Mouse (Mus musculus): ENCODE results near the gene Sfi1. TPM values are rescaled to one million over a fixed set of nuclear protein-coding genes. Genes with fewer than 3 reads are reported as not detected.
A peak's percentile ranks its signal among the peaks of the same experiment; 100 is the strongest.
"Not testable (repeated sequence)": the region's sequence is repeated elsewhere in the genome, so short reads cannot be mapped to it uniquely, and the experiment has no call there.

Sfi1 gene
- polyA plus RNA-seq, 1 experiment from 2014 or later: 4.0 TPM

GRCm38 (mm10) chr11:3135956-3136355, 57.3 kb downstream of the Sfi1 start:
- H3K9me3 ChIP-seq (ENCODE audit: control insufficient read depth): peaks cover 18% of the 10 kb centered on the region; the same call in 1 of the 2 replicates
- not testable (repeated sequence) for H3K4me3 ChIP-seq (ENCODE audit: low read depth, low read length); H3K27me3 ChIP-seq (replicated peaks; ENCODE audit: control insufficient read depth, insufficient read depth, low read length); H3K27ac ChIP-seq (ENCODE audit: low read depth, low read length); H3K9ac ChIP-seq (ENCODE audit: low read depth, low read length); H3K4me1 ChIP-seq (replicated peaks; ENCODE audit: control insufficient read depth, insufficient read depth, low read length); H3K36me3 ChIP-seq (ENCODE audit: control insufficient read depth, insufficient read depth); H3K4me2 ChIP-seq (replicated peaks; ENCODE audit: low read depth); ATAC-seq
- 94% methylated on average over 3 of the region's 3 CpGs for WGBS

- 81% methylated on average over 3 of the region's 7 CpGs for WGBS
- not testable (repeated sequence) for H3K4me3 ChIP-seq (ENCODE audit: low read depth, low read length); H3K36me3 ChIP-seq (ENCODE audit: control insufficient read depth, insufficient read depth); H3K9ac ChIP-seq (ENCODE audit: low read depth, low read length); H3K4me2 ChIP-seq (replicated peaks; ENCODE audit: low read depth); ATAC-seq; H3K27me3 ChIP-seq (replicated peaks; ENCODE audit: control insufficient read depth, insufficient read depth, low read length); H3K27ac ChIP-seq (ENCODE audit: low read depth, low read length); H3K4me1 ChIP-seq (replicated peaks; ENCODE audit: control insufficient read depth, insufficient read depth, low read length)
- peaks cover 18% of the 10 kb centered on the region; the same call in 1 of the 2 replicates for H3K9me3 ChIP-seq (ENCODE audit: control insufficient read depth)
Observed at GRCm38 (mm10) chr11:3135391-3135790, 57.9 kb downstream of the Sfi1 start.

GRCm38 (mm10) chr11:3133360-3133759, 59.9 kb downstream of the Sfi1 start:
- not testable (repeated sequence) for H3K9ac ChIP-seq (ENCODE audit: low read depth, low read length); H3K27me3 ChIP-seq (replicated peaks; ENCODE audit: control insufficient read depth, insufficient read depth, low read length); H3K36me3 ChIP-seq (ENCODE audit: control insufficient read depth, insufficient read depth); H3K4me2 ChIP-seq (replicated peaks; ENCODE audit: low read depth); H3K4me3 ChIP-seq (ENCODE audit: low read depth, low read length); H3K27ac ChIP-seq (ENCODE audit: low read depth, low read length); H3K4me1 ChIP-seq (replicated peaks; ENCODE audit: control insufficient read depth, insufficient read depth, low read length)
- peaks cover 18% of the 10 kb centered on the region for H3K9me3 ChIP-seq (ENCODE audit: control insufficient read depth)
- 0 out of 2 replicates have a peak, but pooled peaks have one; percentile 2 for ATAC-seq
- no CpG with 5 or more reads among the region's 4 CpGs for WGBS

GRCm38 (mm10) chr11:3132957-3133356, 60.3 kb downstream of the Sfi1 start:
- H3K27me3 ChIP-seq (replicated peaks; ENCODE audit: control insufficient read depth, insufficient read depth, low read length); H3K4me1 ChIP-seq (replicated peaks; ENCODE audit: control insufficient read depth, insufficient read depth, low read length); H3K9ac ChIP-seq (ENCODE audit: low read depth, low read length); H3K36me3 ChIP-seq (ENCODE audit: control insufficient read depth, insufficient read depth); H3K4me3 ChIP-seq (ENCODE audit: low read depth, low read length); H3K27ac ChIP-seq (ENCODE audit: low read depth, low read length); H3K4me2 ChIP-seq (replicated peaks; ENCODE audit: low read depth): not testable (repeated sequence)
- H3K9me3 ChIP-seq (ENCODE audit: control insufficient read depth): peaks cover 16% of the 10 kb centered on the region
- WGBS: 74% methylated on average over 3 of the region's 3 CpGs
- peak; percentile 7 for ATAC-seq

- H3K4me3 ChIP-seq (ENCODE audit: low read depth, low read length); H3K27ac ChIP-seq (ENCODE audit: low read depth, low read length); H3K9ac ChIP-seq (ENCODE audit: low read depth, low read length); H3K27me3 ChIP-seq (replicated peaks; ENCODE audit: control insufficient read depth, insufficient read depth, low read length); H3K4me2 ChIP-seq (replicated peaks; ENCODE audit: low read depth); H3K36me3 ChIP-seq (ENCODE audit: control insufficient read depth, insufficient read depth); H3K4me1 ChIP-seq (replicated peaks; ENCODE audit: control insufficient read depth, insufficient read depth, low read length): not testable (repeated sequence)
- H3K9me3 ChIP-seq (ENCODE audit: control insufficient read depth): peaks cover 20% of the 10 kb centered on the region
- WGBS: 93% methylated on average over 9 of the region's 10 CpGs
- ATAC-seq: peak; percentile 47
Observed at GRCm38 (mm10) chr11:3132001-3132400, 61.3 kb downstream of the Sfi1 start.

GRCm38 (mm10) chr11:3129852-3130251, 63.4 kb downstream of the Sfi1 start:
- ATAC-seq; H3K4me1 ChIP-seq (replicated peaks; ENCODE audit: control insufficient read depth, insufficient read depth, low read length); H3K27me3 ChIP-seq (replicated peaks; ENCODE audit: control insufficient read depth, insufficient read depth, low read length); H3K27ac ChIP-seq (ENCODE audit: low read depth, low read length); H3K4me2 ChIP-seq (replicated peaks; ENCODE audit: low read depth); H3K36me3 ChIP-seq (ENCODE audit: control insufficient read depth, insufficient read depth); H3K9ac ChIP-seq (ENCODE audit: low read depth, low read length); H3K4me3 ChIP-seq (ENCODE audit: low read depth, low read length): not testable (repeated sequence)
- WGBS: 90% methylated on average over 7 of the region's 8 CpGs
- peaks cover 18% of the 10 kb centered on the region for H3K9me3 ChIP-seq (ENCODE audit: control insufficient read depth)

- not testable (repeated sequence) for H3K4me1 ChIP-seq (replicated peaks; ENCODE audit: control insufficient read depth, insufficient read depth, low read length); H3K36me3 ChIP-seq (ENCODE audit: control insufficient read depth, insufficient read depth); H3K4me2 ChIP-seq (replicated peaks; ENCODE audit: low read depth); H3K27ac ChIP-seq (ENCODE audit: low read depth, low read length); H3K9ac ChIP-seq (ENCODE audit: low read depth, low read length); H3K27me3 ChIP-seq (replicated peaks; ENCODE audit: control insufficient read depth, insufficient read depth, low read length); H3K4me3 ChIP-seq (ENCODE audit: low read depth, low read length); ATAC-seq
- 100% methylated on average over 1 of the region's 2 CpGs for WGBS
- H3K9me3 ChIP-seq (ENCODE audit: control insufficient read depth): peaks cover 18% of the 10 kb centered on the region
Observed at GRCm38 (mm10) chr11:3129276-3129675, 64.0 kb downstream of the Sfi1 start.

- 57% methylated on average over 5 of the region's 7 CpGs for WGBS
- H3K27me3 ChIP-seq (replicated peaks; ENCODE audit: control insufficient read depth, insufficient read depth, low read length): not testable (repeated sequence)
- peaks cover 17% of the 10 kb centered on the region for H3K9me3 ChIP-seq (ENCODE audit: control insufficient read depth)
Observed at GRCm38 (mm10) chr11:3127303-3127795, 65.9 kb downstream of the Sfi1 start.

GRCm38 (mm10) chr11:3126478-3127302, 66.6 kb downstream of the Sfi1 start:
- H3K9me3 ChIP-seq (ENCODE audit: control insufficient read depth): peaks cover 12% of the 10 kb centered on the region
- not testable (repeated sequence) for H3K36me3 ChIP-seq (ENCODE audit: control insufficient read depth, insufficient read depth); H3K4me1 ChIP-seq (replicated peaks; ENCODE audit: control insufficient read depth, insufficient read depth, low read length); H3K4me2 ChIP-seq (replicated peaks; ENCODE audit: low read depth); H3K27me3 ChIP-seq (replicated peaks; ENCODE audit: control insufficient read depth, insufficient read depth, low read length); H3K9ac ChIP-seq (ENCODE audit: low read depth, low read length); H3K4me3 ChIP-seq (ENCODE audit: low read depth, low read length); H3K27ac ChIP-seq (ENCODE audit: low read depth, low read length)
- ATAC-seq: peak; percentile 28
- WGBS: 83% methylated on average over 6 of the region's 6 CpGs

More at GRCm38 (mm10) chr11:3127303-3127795, 65.9 kb downstream of the Sfi1 start:
- H3K9ac ChIP-seq (ENCODE audit: low read depth, low read length); H3K4me2 ChIP-seq (replicated peaks; ENCODE audit: low read depth); H3K27ac ChIP-seq (ENCODE audit: low read depth, low read length); H3K4me3 ChIP-seq (ENCODE audit: low read depth, low read length); H3K4me1 ChIP-seq (replicated peaks; ENCODE audit: control insufficient read depth, insufficient read depth, low read length); H3K36me3 ChIP-seq (ENCODE audit: control insufficient read depth, insufficient read depth): not testable (repeated sequence)
- peak; percentile 78 for ATAC-seq
